Mouse (Mus musculus) liver, adult 2 months (tissue): ENCODE results near the gene Slc19a1.

Experiments used
- CTCF ChIP-seq: fragments of 200-500 bp; IDR thresholded peaks from 2 replicates; pipeline ENCODE4 v1.5.1; 2011; ENCODE audit warnings: low read depth, low read length, control low read depth
- POLR2A ChIP-seq: fragments of 200-500 bp; IDR thresholded peaks from 2 replicates; pipeline ENCODE4 v1.6.1; 2011; ENCODE audit warnings: low read length, control low read depth; ENCODE audit not compliant: insufficient read depth; ENCODE audit errors: extremely low read depth

DNA sequence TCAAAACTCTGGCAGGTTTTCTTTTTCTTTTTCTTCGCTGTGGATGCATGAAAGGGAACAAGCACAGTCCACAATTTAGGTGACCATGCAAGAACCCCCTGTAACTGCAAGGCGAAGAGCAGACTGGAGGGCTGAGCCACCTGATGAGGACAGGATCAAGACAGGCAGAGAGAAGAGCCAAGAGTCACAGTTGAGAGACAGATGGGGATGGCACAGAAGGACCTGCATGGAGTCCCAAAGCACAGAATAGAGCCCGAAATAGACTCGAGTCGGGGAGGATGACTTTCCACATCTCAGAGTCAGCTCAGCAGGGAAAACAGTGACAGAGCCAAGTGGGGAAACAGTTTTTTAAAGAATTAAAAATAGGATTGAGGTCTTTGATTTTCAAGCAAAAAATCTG is 50.9 kb downstream of the Slc19a1 start:
- TF ChIP-seq POLR2A = no peak
- no peak for TF ChIP-seq CTCF
